Mouse (Mus musculus) liver, embryonic 14.5 days (tissue): ENCODE measurements around the gene Spcs2. TPM values are rescaled to one million over a fixed set of nuclear protein-coding genes. Genes with fewer than 3 reads are reported as not detected.
A peak's percentile ranks its signal among the peaks of the same experiment; 100 is the strongest.

ENCODE experiments used
- ATAC-seq: fragments of 200-750 bp; cut with Nextera tagmentation; 2 replicates; pipeline ENCODE4 v1.8.0; 2017; ENCODE audit warnings: moderate number of reproducible peaks, mild to moderate bottlenecking, moderate library complexity; ENCODE audit not compliant: insufficient read depth
- DNase-seq, 3 experiments: peaks; one replicate each; pipeline ENCODE4 v3.0.0-alpha.2; 2012 to 2013; ENCODE audit warnings: low read depth in 3 of 3, low spot score in 3 of 3
- H3K27ac ChIP-seq: fragments of 300-500 bp; sonication (generic); 2 replicates; pipeline ENCODE4 v1.5.1; 2014; ENCODE audit warnings: moderate library complexity, mild to moderate bottlenecking, control low read depth, inconsistent platforms
- H3K27me3 ChIP-seq: fragments of 300-500 bp; sonication (generic); 2 replicates; pipeline ENCODE4 v1.6.1; 2014; ENCODE audit warnings: mild to moderate bottlenecking, low read length, moderate library complexity; ENCODE audit not compliant: control insufficient read depth, insufficient read depth
- H3K36me3 ChIP-seq: fragments of 300-500 bp; sonication (generic); replicated peaks from 2 replicates; pipeline ENCODE4 v1.6.1; 2014; ENCODE audit warnings: low read depth; ENCODE audit not compliant: control insufficient read depth, insufficient read depth
- H3K4me1 ChIP-seq, 2 experiments: fragments of 200-500 bp in 1 of 2; fragments of 300-500 bp in 1 of 2; sonication (generic) in 1 of 2; replicated peaks; 2 replicates each; pipeline ENCODE4 v1.6.1; 2012 to 2014; ENCODE audit warnings: antibody characterized with exemption in 1 of 2, inconsistent platforms in 1 of 2, low read length in 1 of 2; ENCODE audit not compliant: control insufficient read depth in 2 of 2, insufficient read depth in 2 of 2
- H3K4me2 ChIP-seq: fragments of 300-500 bp; sonication (generic); 2 replicates; pipeline ENCODE4 v1.6.1; 2014; ENCODE audit warnings: low read depth, mild to moderate bottlenecking, control low read depth, moderate library complexity
- H3K4me3 ChIP-seq, 2 experiments: fragments of 200-500 bp in 1 of 2; fragments of 300-500 bp in 1 of 2; sonication (generic) in 1 of 2; 2 replicates each; pipeline ENCODE4 v1.5.1; 2012 to 2014; ENCODE audit warnings: low read depth in 2 of 2, low read length in 2 of 2, mild to moderate bottlenecking in 2 of 2, control low read depth in 1 of 2, inconsistent platforms in 1 of 2, moderate library complexity in 1 of 2; ENCODE audit not compliant: insufficient read depth in 1 of 2
- H3K9ac ChIP-seq: fragments of 300-500 bp; sonication (generic); replicated peaks from 2 replicates; pipeline ENCODE4 v1.6.1; 2014; ENCODE audit warnings: mild to moderate bottlenecking, control low read depth, moderate library complexity
- H3K9me3 ChIP-seq: fragments of 300-500 bp; sonication (generic); 2 replicates; pipeline ENCODE4 v1.6.1; 2016; ENCODE audit warnings: low read length, mixed read lengths; ENCODE audit not compliant: control insufficient read depth
- CTCF ChIP-seq: IDR thresholded peaks from 2 replicates; pipeline ENCODE4 v1.5.1; 2016; ENCODE audit warnings: antibody characterized with exemption, low read depth, control low read depth
- EP300 ChIP-seq: IDR thresholded peaks from 2 replicates; pipeline ENCODE4 v1.6.1; 2016; ENCODE audit warnings: antibody characterized with exemption, low read depth
- WGBS: fragments of 180-500 bp; shearing (Covaris S2); extraction: QIAGEN DNeasy Blood & Tissue Kit; methylation state at CpG from one replicate; pipeline ENCODE4 v1.1.7; 2014; ENCODE audit not compliant: insufficient replicate concordance; 5-methylcytosine and 5-hydroxymethylcytosine counted together
- polyA plus RNA-seq, 2 experiments: library from polyadenylated mRNA; depleted of rRNA in 1 of 2; stranded (reverse) in 1 of 2; unstranded in 1 of 2; fragments of >200 nt; fragmentation: Nextera tagmentation in 1 of 2; extraction: Ambion mirVana in 1 of 2; gene quantifications; 2 replicates each; pipeline versions ENCODE4 v1.2.1 to v1.2.3; 2012 to 2014

Gene Spcs2
- polyA plus RNA-seq, 2 experiments = 44.5 to 171 TPM

DNA sequence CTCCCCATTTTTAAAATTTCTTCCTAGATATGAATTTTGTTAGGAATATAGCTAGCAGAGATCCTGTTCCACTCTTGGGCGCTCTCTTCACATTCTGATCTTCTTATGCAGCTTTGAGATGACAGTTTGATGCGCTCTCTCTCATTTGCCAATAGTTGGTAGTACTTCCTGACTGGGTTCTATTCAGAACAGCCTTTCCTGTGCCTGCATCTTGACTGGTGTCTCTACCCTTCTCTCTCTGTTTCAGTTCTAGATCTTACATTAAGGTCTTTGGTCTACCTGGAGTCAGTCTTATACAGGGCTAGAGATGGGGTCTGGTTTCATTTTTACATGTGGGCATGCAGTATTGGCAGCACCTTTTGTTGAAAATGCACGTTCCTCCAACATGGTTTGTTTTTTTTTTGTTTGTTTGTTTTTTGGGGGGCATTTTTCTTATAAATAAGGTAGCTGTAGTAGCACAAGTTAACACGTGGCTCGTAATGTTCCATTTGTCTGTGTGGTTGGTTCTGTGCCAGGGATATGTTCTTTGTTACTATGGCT is 28.9 kb downstream of the Spcs2 start:
- Histone ChIP-seq H3K4me2 (no peak overlapping the region), H3K27ac (no peak overlapping the region), H3K27me3 (no peaks in the 10 kb centered on the region), H3K36me3 (peaks cover 10% of the 10 kb centered on the region), H3K4me1 (no peaks in the 10 kb centered on the region), H3K9me3 (no peaks in the 10 kb centered on the region), H3K4me3 (no peak overlapping the region), H3K9ac (no peak overlapping the region)
- no peak for TF ChIP-seq CTCF
- DNase-seq (no peak), ATAC-seq (no peak)
- WGBS = 75% methylated on average over 5 of the region's 5 CpGs

DNA sequence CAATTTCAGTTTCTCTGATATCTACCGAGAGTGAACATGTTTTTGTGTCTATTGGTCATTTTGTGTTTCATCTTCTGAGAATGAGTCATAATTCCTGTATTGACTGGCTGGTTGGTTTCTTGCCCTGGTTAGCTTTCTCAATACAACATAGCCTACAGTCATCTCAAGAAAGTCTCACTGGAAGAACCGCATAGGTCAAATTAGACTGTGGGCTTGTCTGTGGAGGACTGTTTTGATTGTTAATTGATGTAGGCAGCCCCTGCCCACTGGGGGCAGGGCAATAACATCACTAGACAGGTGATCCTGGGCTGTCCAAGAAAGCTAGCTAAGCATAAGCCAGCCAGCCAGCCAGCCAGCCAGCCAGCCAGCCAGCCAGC is 29.4 kb downstream of the Spcs2 start:
- H3K4me3 ChIP-seq = no peak overlapping the region
- peaks cover 7% of the 10 kb centered on the region for H3K36me3 ChIP-seq
- H3K27me3 ChIP-seq = no peaks in the 10 kb centered on the region
- no peak overlapping the region for H3K4me2 ChIP-seq
- no peak overlapping the region for H3K27ac ChIP-seq
- peaks cover 0 to under 1% of the 10 kb centered on the region in 2 experiments; a peak in 2 of 4 replicates for H3K4me1 ChIP-seq
- no peaks in the 10 kb centered on the region for H3K9me3 ChIP-seq
- WGBS = 74% methylated on average over 2 of the region's 2 CpGs
- no peak for TF ChIP-seq CTCF
- TF ChIP-seq EP300 = no peak
- DNase-seq = no peak
- H3K9ac ChIP-seq = no peak overlapping the region
- ATAC-seq = no peak

DNA sequence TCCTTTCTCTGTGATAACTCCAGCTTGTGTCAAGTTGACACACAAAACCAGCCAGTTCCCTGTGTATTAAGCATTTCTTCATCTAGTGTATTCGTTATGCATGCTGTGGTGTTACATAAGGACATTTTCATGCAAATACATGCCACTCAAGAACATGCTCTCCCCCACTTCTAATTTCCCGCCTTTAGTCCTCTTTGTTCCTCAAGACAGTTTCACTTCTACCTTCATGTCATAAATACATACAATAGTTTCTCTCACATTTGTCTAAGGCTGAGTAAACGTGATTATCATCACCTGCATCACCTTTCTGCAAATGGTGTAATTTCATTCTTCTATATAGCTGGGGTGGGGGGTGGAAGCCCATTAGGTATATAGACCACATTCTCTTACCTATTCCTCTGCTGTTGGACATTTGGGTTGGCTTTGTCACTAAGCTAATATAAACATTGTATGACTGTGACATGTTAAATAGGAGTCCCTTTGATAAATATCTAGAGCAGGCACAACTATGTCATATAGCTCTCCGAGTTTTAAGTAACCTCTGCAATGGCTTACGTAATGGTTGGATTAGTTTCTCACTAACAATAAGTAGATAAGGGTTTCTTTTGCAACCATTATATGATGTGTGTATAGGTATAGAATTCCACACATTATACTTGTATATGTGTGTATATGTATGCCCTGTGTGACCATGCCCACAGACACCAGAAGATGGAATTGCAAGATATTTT is 30.0 kb downstream of the Spcs2 start:
- H3K4me3 ChIP-seq = no peak overlapping the region
- DNase-seq (no peak), ATAC-seq (no peak)
- H3K27ac ChIP-seq = no peak overlapping the region
- H3K9ac ChIP-seq = no peak overlapping the region
- peaks cover 5% of the 10 kb centered on the region in 2 experiments; a peak in 3 of 4 replicates for H3K4me1 ChIP-seq
- H3K9me3 ChIP-seq = no peaks in the 10 kb centered on the region
- H3K27me3 ChIP-seq = no peaks in the 10 kb centered on the region
- peaks cover 3% of the 10 kb centered on the region for H3K36me3 ChIP-seq
- H3K4me2 ChIP-seq = no peak overlapping the region
- WGBS = 62% methylated on average over 5 of the region's 5 CpGs
- no peak for TF ChIP-seq CTCF

DNA sequence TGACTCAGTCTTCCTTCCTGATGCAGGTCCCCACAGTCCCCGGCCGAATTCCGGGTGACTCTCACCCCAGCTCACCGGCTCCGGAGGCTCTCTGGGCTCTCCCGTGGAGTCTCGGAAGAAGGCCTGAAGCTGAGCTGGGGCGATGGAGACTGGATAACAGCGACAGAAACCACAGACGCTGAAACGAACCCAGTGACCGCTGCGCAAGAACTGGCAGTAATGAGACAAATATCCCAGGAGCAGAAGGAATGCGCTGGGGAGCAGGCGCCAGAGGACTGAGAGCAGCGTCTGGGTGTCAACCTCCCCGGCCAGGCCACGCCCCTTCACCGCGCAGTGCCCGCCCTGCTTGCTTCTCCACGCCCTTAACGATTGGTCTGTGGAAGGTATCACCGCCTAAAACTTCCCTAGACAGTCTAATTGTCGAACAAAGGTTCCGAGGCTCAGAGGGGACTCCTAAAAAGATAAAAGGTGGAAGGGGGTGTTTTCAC is 35.1 kb downstream of the Spcs2 start, which contains the start of gene Neu3:
Gene Neu3, minus strand, starts transcription at position 335 of the 488 bp plus-strand sequence.
- H3K9ac ChIP-seq = peak within 1 kb of the TSS; percentile 93
- peak; percentile 56 for TF ChIP-seq CTCF
- TF ChIP-seq EP300 = no peak
- DNase-seq (peak; percentile 87 to 92 (median 89)), ATAC-seq (peak; percentile 90)
- no peaks in the 10 kb centered on the region for H3K9me3 ChIP-seq
- H3K4me1 ChIP-seq = peaks cover 36 to 43% of the 10 kb centered on the region in 2 experiments
- peak within 1 kb of the TSS; percentile 81 to 92 for H3K4me3 ChIP-seq
- under 1% methylated on average over 26 of the region's 26 CpGs for whole genome bisulfite sequencing
- H3K4me2 ChIP-seq = peak within 1 kb of the TSS; percentile 91
- peaks cover under 1% of the 10 kb centered on the region for H3K36me3 ChIP-seq
- no peaks in the 10 kb centered on the region for H3K27me3 ChIP-seq
- peak within 1 kb of the TSS; percentile 92 for H3K27ac ChIP-seq

DNA sequence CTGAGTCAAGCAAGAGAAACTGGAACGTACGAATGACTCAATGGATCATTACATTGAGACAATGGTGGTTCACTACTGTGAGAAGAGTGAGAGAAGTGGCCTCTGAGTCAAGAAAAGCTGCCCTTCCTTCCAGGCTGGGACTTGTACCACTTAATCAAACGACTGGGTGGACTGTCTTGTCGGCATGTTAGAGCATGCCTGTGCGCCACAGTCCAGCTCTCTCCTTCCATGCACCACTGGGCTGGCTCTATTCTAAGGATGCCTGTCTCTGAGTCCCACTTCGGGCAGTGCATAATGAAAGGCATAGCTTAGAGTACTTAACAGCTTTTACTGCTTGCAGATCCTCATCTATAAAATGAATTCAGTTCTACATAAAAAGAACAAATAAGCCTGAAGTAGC is 37.2 kb downstream of the Spcs2 start:
- no peak for DNase-seq
- Histone ChIP-seq H3K36me3 (peaks cover 12% of the 10 kb centered on the region), H3K4me1 (peaks cover 51 to 58% of the 10 kb centered on the region in 2 experiments), H3K27me3 (no peaks in the 10 kb centered on the region), H3K27ac (peak overlapping the region; percentile 95), H3K9me3 (no peaks in the 10 kb centered on the region), H3K9ac (peak overlapping the region; percentile 73), H3K4me2 (peak overlapping the region; percentile 91), H3K4me3 (peak overlapping the region; percentile 61 to 92)
- TF ChIP-seq EP300 = no peak
- no peak for TF ChIP-seq CTCF
- no peak for ATAC-seq
- 64% methylated on average over 6 of the region's 6 CpGs for WGBS
